Mouse (Mus musculus): Measurements from ENCODE around the gene Wt1.

Wt1 gene

DNA sequence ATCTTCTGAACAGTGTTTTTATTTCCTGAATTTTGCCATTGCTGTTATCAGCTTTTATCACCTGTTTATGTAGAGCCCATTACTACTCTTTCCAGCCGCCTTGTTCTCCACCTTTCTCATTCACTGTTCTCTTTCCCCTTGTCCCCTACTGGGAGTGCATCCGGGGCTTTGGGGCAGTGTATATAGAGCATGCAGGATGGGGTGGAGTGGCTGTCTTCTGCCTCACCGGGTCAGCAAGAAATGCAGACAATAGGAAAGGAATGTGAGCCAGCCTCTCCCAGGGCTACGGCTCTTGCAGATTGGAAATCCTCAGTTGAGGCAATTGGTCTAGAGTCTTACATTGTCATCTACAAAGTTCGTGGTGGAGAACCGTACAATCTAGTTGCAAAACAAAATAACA is 56.2 kb downstream of the Wt1 start:
- DNase-seq (ENCODE audit: low read depth, low spot score), result no peak

- DNase-seq (ENCODE audit: low read depth, low spot score), result no peak
Measured at GRCm38 (mm10) chr2:105185140-105185539, 58.8 kb downstream of the Wt1 start.

GRCm38 (mm10) chr2:105185768-105186529 is 59.6 kb downstream of the Wt1 start:
- no peak for DNase-seq (ENCODE audit: low read depth, low spot score)

- no peak for DNase-seq (ENCODE audit: low read depth, low spot score)
Measured at GRCm38 (mm10) chr2:105186591-105186990, 60.3 kb downstream of the Wt1 start.

DNA sequence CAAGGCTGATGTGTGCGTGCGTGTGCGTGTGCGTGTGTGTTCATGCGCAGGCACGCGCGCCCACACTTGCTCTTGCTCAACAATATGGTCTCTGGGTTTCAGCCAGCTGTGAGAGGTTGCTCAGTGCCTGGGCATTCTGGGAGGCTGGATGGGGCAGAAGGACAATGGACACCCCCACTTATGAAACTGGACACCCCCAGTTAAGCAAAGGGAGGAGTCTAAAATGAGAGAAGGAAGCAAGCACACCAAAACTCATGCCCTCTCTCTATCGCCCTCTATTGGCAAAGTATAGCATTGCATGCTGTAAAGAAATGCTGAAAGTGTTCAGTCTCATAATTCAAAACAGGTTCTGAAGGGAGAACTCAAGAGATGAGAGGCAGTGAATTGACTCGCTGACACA is 61.9 kb downstream of the Wt1 start:
- no peak for DNase-seq (ENCODE audit: low read depth, low spot score)

GRCm38 (mm10) chr2:105189352-105189751 is 63.0 kb downstream of the Wt1 start:
- no peak for DNase-seq (ENCODE audit: low read depth, low spot score)

DNA sequence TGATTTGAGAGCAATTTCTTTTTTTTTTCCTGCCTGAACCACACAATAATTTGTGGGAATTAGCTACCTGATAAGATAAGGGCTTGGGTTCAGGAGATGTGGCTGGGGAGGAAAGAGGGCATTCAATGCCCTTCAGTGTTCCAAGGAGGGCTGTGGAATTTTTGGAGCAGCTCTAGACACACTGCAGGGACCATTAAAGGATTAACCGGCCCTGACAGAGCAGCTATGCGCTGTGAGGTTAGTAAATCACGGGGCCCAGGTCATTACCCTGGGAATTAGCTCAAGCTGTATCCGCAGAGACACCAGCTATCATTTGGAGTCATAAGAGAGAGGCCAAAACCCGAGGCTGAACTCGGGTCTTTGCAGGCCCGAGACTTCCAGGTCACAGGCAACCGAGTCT is 73.8 kb downstream of the Wt1 start:
- no peak for DNase-seq (ENCODE audit: low read depth, low spot score)

DNA sequence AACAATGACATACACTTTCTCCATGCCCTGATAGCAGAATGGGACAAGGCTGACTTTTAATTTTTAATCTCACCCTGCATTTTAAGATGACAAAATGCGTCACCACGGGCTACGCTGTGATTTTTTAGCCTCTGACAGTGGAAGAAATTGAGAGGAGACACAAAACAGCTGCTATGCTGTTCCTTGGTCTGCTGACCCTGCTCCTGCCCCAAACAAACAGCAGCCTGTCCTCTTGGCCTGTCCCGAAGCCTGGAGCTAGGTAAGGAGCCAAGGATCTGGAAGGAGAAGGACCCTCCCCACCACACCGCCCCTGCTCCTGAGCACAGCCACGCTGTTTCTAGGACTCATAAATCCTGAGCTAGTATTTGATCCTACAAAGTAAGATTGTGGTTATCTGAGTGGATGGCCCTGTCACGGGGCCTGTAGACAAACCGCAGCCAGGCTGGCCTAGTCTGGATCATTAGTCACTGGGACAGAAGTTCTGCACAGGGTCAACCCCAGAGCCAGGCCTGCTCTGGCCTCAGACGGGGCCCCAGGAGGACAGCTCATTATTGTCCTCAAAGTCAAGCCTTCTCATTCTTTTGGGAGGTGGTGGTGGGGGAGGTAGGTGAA is 80.3 kb downstream of the Wt1 start:
- DNase-seq (ENCODE audit: low read depth, low spot score), result no peak

DNA sequence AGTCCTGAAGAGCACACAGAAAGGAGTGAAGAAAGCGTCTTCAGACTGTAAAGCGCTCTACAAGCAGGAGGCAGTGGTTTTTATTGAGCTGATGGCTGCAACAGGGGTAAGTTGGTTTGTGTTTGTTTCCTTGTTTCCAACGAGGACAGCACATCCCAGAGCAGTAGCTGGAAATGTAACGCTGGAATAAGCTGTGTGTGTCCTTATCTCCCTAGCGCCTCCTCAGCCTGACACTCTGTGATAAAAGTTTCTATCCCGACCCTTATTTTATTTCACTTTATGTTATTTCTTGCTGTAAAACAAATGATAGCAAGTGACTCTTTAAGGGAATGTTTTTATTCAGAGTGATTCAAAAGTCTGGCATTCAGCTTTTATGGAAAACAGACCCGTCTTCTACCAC is 86.5 kb downstream of the Wt1 start:
- DNase-seq (ENCODE audit: low read depth, low spot score), result no peak

DNA sequence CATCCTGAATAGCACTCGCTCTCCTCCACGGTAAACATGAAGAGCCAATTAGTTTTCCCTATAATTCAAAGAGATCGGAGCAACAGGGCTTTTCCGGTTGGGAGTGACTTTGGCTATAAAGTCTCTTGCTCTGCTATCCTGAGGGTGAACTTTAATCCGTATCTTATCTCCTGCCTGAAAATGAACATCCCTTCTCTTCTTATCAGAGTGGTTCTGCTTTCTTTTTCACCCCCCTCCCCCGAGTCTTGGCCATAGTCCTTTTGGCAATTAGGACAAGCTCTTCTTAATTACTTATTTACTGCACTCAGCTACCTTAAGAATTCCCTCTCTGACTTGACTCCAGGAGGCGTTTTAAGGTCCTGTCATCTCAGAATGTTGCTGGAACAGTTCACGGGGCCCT is 89.6 kb downstream of the Wt1 start:
- no peak for DNase-seq (ENCODE audit: low read depth, low spot score)

DNA sequence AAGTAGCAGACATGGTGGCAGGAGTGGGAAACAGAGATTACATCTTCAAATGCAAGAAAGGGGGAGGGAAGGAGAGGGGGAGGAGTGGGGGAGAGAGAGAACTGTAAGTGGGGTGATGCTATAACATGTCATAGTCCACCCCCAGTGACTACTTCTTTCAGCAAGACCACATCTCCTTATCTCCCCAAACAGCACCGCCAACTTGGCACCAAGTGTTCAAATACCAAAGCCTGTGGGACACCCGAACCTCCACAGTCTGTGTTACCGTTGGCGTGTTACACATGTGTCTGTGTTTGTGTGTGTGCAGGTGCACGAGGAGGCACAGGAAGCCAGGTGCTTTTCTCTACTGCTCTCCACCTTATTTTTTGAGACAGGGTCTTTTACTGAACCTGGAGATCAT is 92.9 kb downstream of the Wt1 start:
- no peak for DNase-seq (ENCODE audit: low read depth, low spot score)

DNA sequence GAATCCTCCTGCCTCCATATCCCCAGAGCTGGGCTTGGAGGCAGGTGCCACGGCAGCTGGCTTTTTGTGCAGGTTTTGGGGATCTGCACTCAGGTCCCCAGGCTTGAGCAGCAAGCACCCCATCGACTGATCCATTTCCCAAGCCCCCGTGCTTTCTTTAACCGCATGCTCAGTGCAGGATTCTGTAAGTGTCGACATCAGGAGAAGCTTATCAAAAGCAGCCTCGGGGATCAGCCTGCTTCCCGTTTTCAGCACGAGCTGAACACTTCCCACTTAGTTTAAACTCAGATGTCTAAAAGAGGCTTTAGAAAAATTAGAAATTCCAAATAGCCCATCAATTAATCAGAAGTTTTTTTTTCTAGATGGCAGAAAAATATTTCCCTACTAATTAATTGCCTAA is 93.3 kb downstream of the Wt1 start:
- DNase-seq (ENCODE audit: low read depth, low spot score), result no peak

DNA sequence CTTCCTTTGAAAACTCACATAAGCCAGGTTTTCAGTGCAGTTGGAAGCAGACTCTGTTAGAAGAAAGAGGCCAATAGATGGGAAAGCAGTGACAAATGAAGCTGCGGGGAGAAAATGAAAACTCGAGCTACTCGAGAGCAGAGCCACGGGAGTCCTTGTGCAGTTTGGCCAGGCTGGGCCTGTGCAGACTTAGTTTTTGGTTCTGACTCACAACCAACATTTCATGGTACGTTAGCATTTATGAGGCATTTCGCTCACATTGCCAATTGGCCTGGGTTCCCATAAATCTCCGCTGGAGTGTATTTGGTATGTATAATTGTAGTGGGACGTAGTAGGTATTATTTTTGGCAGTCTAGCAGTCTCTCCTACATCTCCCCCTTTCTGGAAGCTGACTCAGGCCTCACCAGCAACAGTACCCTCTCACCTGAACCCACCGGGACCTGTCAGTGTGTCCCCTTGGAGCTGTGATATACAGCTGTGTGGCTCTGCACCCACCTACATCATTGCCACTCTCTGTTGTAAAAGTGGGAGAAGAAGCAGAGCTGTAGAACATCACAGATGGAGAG is 94.5 kb downstream of the Wt1 start:
- DNase-seq (ENCODE audit: low read depth, low spot score), result no peak
